Mouse (Mus musculus) midbrain, embryonic 11.5 days (tissue): ENCODE data around the gene Yaf2. TPM values are rescaled to one million over a fixed set of nuclear protein-coding genes. Genes with fewer than 3 reads are reported as not detected.

Experiments
- ATAC-seq: fragments of 200-750 bp; cut with Nextera tagmentation; 2 replicates; pipeline ENCODE4 v1.8.0; 2017; ENCODE audit warnings: moderate TSS enrichment, moderate library complexity; ENCODE audit not compliant: low FRiP score
- DNase-seq: peaks from one replicate; pipeline ENCODE4 v3.0.0; 2015; ENCODE audit warnings: low spot score; ENCODE audit errors: missing footprints
- H3K27ac ChIP-seq: fragments of 300-500 bp; sonication (generic); 2 replicates; pipeline ENCODE4 v1.5.1; 2014; ENCODE audit warnings: low read depth, low read length
- H3K27me3 ChIP-seq: fragments of 300-500 bp; sonication (generic); 2 replicates; pipeline ENCODE4 v1.6.1; 2014; ENCODE audit warnings: mild to moderate bottlenecking, low read length, moderate library complexity, mixed read lengths; ENCODE audit not compliant: control insufficient read depth, insufficient read depth
- H3K36me3 ChIP-seq: fragments of 300-500 bp; sonication (generic); 2 replicates; pipeline ENCODE4 v1.6.1; 2014; ENCODE audit warnings: mild to moderate bottlenecking, low read length, moderate library complexity, mixed read lengths; ENCODE audit not compliant: control insufficient read depth, insufficient read depth
- H3K4me1 ChIP-seq: fragments of 300-500 bp; sonication (generic); 2 replicates; pipeline ENCODE4 v1.6.1; 2014; ENCODE audit warnings: low read length; ENCODE audit not compliant: control insufficient read depth, insufficient read depth
- H3K4me2 ChIP-seq: fragments of 300-500 bp; sonication (generic); 2 replicates; pipeline ENCODE4 v1.6.1; 2014; ENCODE audit warnings: mild to moderate bottlenecking, moderate library complexity
- H3K4me3 ChIP-seq: fragments of 300-500 bp; sonication (generic); 2 replicates; pipeline ENCODE4 v1.5.1; 2014; ENCODE audit warnings: low read depth, low read length
- H3K9ac ChIP-seq: fragments of 300-500 bp; sonication (generic); 2 replicates; pipeline ENCODE4 v1.6.1; 2014; ENCODE audit warnings: low read length
- H3K9me3 ChIP-seq: fragments of 300-500 bp; sonication (generic); 2 replicates; pipeline ENCODE4 v1.6.1; 2016; ENCODE audit warnings: low read length; ENCODE audit not compliant: control insufficient read depth
- WGBS: fragments of 180-500 bp; shearing (Covaris S2); extraction: QIAGEN DNeasy Blood & Tissue Kit; methylation state at CpG from one replicate; pipeline ENCODE4 v1.1.7; 2014; 5-methylcytosine and 5-hydroxymethylcytosine counted together
- polyA plus RNA-seq: library from polyadenylated mRNA; unstranded; fragments of >200 nt; fragmentation: Nextera tagmentation; extraction: Ambion mirVana; gene quantifications from 2 replicates; pipeline ENCODE4 v1.2.1, GENCODE M21; 2014

Yaf2 gene
- polyA plus RNA-seq, 1 experiment from 2014 or later = 127 TPM

DNA sequence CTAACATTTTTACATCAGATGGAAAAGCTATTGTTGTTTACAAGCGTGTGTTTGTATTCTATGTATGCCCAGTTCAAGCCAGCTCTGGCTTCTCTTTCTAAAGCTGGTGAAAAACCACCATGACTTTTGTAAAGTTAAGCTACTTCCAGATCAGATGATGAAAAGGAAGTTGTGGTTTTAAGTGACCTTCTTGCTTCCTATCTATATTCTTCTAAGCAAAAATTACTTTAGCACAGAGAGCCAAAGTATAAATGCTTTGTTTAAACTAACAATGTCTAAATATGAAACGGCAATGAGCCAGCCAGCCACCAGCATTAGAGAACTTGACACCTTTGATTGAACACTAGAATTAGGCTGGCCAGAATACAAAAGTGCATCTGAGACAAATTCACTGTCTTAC is 38.5 kb downstream of the Yaf2 start:
- no peak for ATAC-seq
- DNase-seq = peak; percentile 2
- H3K9me3 ChIP-seq = no peaks in the 10 kb centered on the region
- no peak overlapping the region for H3K4me3 ChIP-seq
- no peak overlapping the region for H3K4me2 ChIP-seq
- no peak overlapping the region for H3K27ac ChIP-seq
- H3K27me3 ChIP-seq = no peaks in the 10 kb centered on the region
- 89% methylated on average over 2 of the region's 2 CpGs for WGBS
- H3K4me1 ChIP-seq = 0 out of 2 replicates have a peak, but pooled peaks cover 3% of the 10 kb centered on the region
- no peak overlapping the region for H3K9ac ChIP-seq
- no peaks in the 10 kb centered on the region for H3K36me3 ChIP-seq

GRCm38 (mm10) chr15:93294483-93294882 is 42.3 kb downstream of the Yaf2 start:
- 90% methylated on average over 11 of the region's 11 CpGs for WGBS

GRCm38 (mm10) chr15:93288321-93288720 is 48.4 kb downstream of the Yaf2 start:
- Histone ChIP-seq H3K4me1 (no peaks in the 10 kb centered on the region), H3K27ac (no peak overlapping the region), H3K4me3 (no peak overlapping the region), H3K4me2 (no peak overlapping the region), H3K36me3 (0 out of 2 replicates have a peak, but pooled peaks cover 2% of the 10 kb centered on the region), H3K9me3 (no peaks in the 10 kb centered on the region), H3K9ac (no peak overlapping the region), H3K27me3 (no peaks in the 10 kb centered on the region)
- 92% methylated on average over 4 of the region's 4 CpGs for WGBS
- DNase-seq = no peak
- ATAC-seq = no peak

More at GRCm38 (mm10) chr15:93294483-93294882, 42.3 kb downstream of the Yaf2 start:
- no peaks in the 10 kb centered on the region for H3K9me3 ChIP-seq
- no peak overlapping the region for H3K27ac ChIP-seq
- no peak overlapping the region for H3K9ac ChIP-seq
- DNase-seq (no peak), ATAC-seq (no peak)
- H3K36me3 ChIP-seq = no peaks in the 10 kb centered on the region
- H3K27me3 ChIP-seq = no peaks in the 10 kb centered on the region
- H3K4me2 ChIP-seq = no peak overlapping the region
- no peaks in the 10 kb centered on the region for H3K4me1 ChIP-seq
- no peak overlapping the region for H3K4me3 ChIP-seq

- Histone ChIP-seq H3K27ac (no peak overlapping the region), H3K27me3 (no peaks in the 10 kb centered on the region), H3K9ac (no peak overlapping the region), H3K4me2 (no peak overlapping the region), H3K4me3 (no peak overlapping the region), H3K4me1 (no peaks in the 10 kb centered on the region), H3K36me3 (0 out of 2 replicates have a peak, but pooled peaks cover 2% of the 10 kb centered on the region), H3K9me3 (no peaks in the 10 kb centered on the region)
- ATAC-seq = no peak
- no peak for DNase-seq
- WGBS = 75% methylated on average over 2 of the region's 2 CpGs
Observed at GRCm38 (mm10) chr15:93287628-93288027, 49.1 kb downstream of the Yaf2 start.

GRCm38 (mm10) chr15:93285244-93285643 is 51.5 kb downstream of the Yaf2 start:
- no peak overlapping the region for H3K27ac ChIP-seq
- H3K27me3 ChIP-seq = no peaks in the 10 kb centered on the region
- H3K4me2 ChIP-seq = no peak overlapping the region
- ATAC-seq = no peak
- 80% methylated on average over 15 of the region's 15 CpGs for WGBS
- H3K4me1 ChIP-seq = no peaks in the 10 kb centered on the region
- DNase-seq = no peak
- no peaks in the 10 kb centered on the region for H3K9me3 ChIP-seq
- no peak overlapping the region for H3K9ac ChIP-seq
- H3K4me3 ChIP-seq = no peak overlapping the region
- 0 out of 2 replicates have a peak, but pooled peaks cover 2% of the 10 kb centered on the region for H3K36me3 ChIP-seq

- Histone ChIP-seq H3K36me3 (0 out of 2 replicates have a peak, but pooled peaks cover 2% of the 10 kb centered on the region), H3K27ac (no peak overlapping the region)
Observed at GRCm38 (mm10) chr15:93284326-93284725, 52.4 kb downstream of the Yaf2 start.

GRCm38 (mm10) chr15:93283349-93283748 is 53.4 kb downstream of the Yaf2 start:
- 69% methylated on average over 11 of the region's 11 CpGs for WGBS
- H3K36me3 ChIP-seq = no peaks in the 10 kb centered on the region
- H3K27ac ChIP-seq = no peak overlapping the region
- no peak overlapping the region for H3K4me3 ChIP-seq
- no peak overlapping the region for H3K4me2 ChIP-seq
- no peaks in the 10 kb centered on the region for H3K9me3 ChIP-seq
- H3K27me3 ChIP-seq = no peaks in the 10 kb centered on the region
- DNase-seq (peak; percentile 84), ATAC-seq (no peak)
- no peaks in the 10 kb centered on the region for H3K4me1 ChIP-seq
- H3K9ac ChIP-seq = no peak overlapping the region

More at GRCm38 (mm10) chr15:93284326-93284725, 52.4 kb downstream of the Yaf2 start:
- Histone ChIP-seq H3K4me3 (no peak overlapping the region), H3K4me2 (no peak overlapping the region), H3K9ac (no peak overlapping the region), H3K27me3 (no peaks in the 10 kb centered on the region), H3K4me1 (no peaks in the 10 kb centered on the region), H3K9me3 (no peaks in the 10 kb centered on the region)
- DNase-seq (peak; percentile 68), ATAC-seq (no peak)
- WGBS = 92% methylated on average over 6 of the region's 6 CpGs

GRCm38 (mm10) chr15:93276276-93276675 is 60.5 kb downstream of the Yaf2 start:
- H3K27me3 ChIP-seq = no peaks in the 10 kb centered on the region
- ATAC-seq (no peak), DNase-seq (peak; percentile 89)
- no peaks in the 10 kb centered on the region for H3K36me3 ChIP-seq
- H3K27ac ChIP-seq = no peak overlapping the region
- peaks cover 14% of the 10 kb centered on the region for H3K4me1 ChIP-seq
- WGBS = 3% methylated on average over 14 of the region's 14 CpGs
- H3K9ac ChIP-seq = peak overlapping the region; percentile 47
- peak overlapping the region; percentile 74 for H3K4me3 ChIP-seq
- no peaks in the 10 kb centered on the region for H3K9me3 ChIP-seq
- H3K4me2 ChIP-seq = peak overlapping the region; percentile 93

DNA sequence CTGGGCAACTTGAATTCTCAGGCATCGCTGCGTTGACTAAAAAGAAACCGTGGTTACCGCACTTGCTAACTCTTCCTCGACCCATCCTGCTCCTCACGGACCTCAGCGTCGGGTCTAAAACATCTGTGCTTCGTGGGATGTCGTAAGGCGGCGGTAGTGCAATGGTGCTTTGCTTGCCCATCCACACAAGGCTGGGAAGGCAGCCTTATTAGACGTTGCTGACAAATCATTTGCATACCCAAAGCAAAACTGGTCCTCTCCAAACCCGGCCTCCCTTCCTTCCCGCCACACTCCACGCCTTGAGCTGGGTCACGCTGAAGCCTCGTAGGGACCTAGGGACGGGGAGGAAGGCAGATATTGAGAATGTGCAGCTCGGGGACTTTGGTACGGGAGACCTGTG is 61.1 kb downstream of the Yaf2 start:
- DNase-seq (peak; percentile 95), ATAC-seq (peak; percentile 63)
- WGBS = under 1% methylated on average over 21 of the region's 21 CpGs
- Histone ChIP-seq H3K4me1 (peaks cover 14% of the 10 kb centered on the region), H3K9ac (peak overlapping the region; percentile 62), H3K27me3 (no peaks in the 10 kb centered on the region), H3K27ac (peak overlapping the region; percentile 56), H3K36me3 (no peaks in the 10 kb centered on the region), H3K9me3 (no peaks in the 10 kb centered on the region), H3K4me2 (peak overlapping the region; percentile 93), H3K4me3 (peak overlapping the region; percentile 74)
